Mouse (Mus musculus) midbrain, embryonic 13.5 days (tissue): ENCODE results near the gene Slc18a2. TPM values are rescaled to one million over a fixed set of nuclear protein-coding genes. Genes with fewer than 3 reads are reported as not detected.

ENCODE experiments used
- ATAC-seq: fragments of 200-750 bp; cut with Nextera tagmentation; 2 replicates; pipeline ENCODE4 v1.8.0; 2017; ENCODE audit warnings: mild to moderate bottlenecking, moderate TSS enrichment, moderate library complexity
- H3K27ac ChIP-seq: fragments of 300-500 bp; sonication (generic); 2 replicates; pipeline ENCODE4 v1.5.1; 2015; ENCODE audit warnings: inconsistent platforms, mild to moderate bottlenecking, moderate library complexity
- H3K27me3 ChIP-seq: fragments of 300-500 bp; sonication (generic); 2 replicates; pipeline ENCODE4 v1.6.1; 2015; ENCODE audit warnings: mild to moderate bottlenecking, inconsistent platforms
- H3K36me3 ChIP-seq: fragments of 300-500 bp; sonication (generic); 2 replicates; pipeline ENCODE4 v1.6.1; 2015; ENCODE audit warnings: mild to moderate bottlenecking, inconsistent platforms
- H3K4me1 ChIP-seq: fragments of 300-500 bp; sonication (generic); replicated peaks from 2 replicates; pipeline ENCODE4 v1.6.1; 2015; ENCODE audit warnings: inconsistent platforms
- H3K4me2 ChIP-seq: fragments of 300-500 bp; sonication (generic); replicated peaks from 2 replicates; pipeline ENCODE4 v1.6.1; 2015; ENCODE audit warnings: moderate library complexity, mild to moderate bottlenecking, inconsistent platforms
- H3K4me3 ChIP-seq: fragments of 300-500 bp; sonication (generic); replicated peaks from 2 replicates; pipeline ENCODE4 v1.5.1; 2015; ENCODE audit warnings: mild to moderate bottlenecking, inconsistent platforms
- H3K9ac ChIP-seq: fragments of 300-500 bp; sonication (generic); replicated peaks from 2 replicates; pipeline ENCODE4 v1.6.1; 2015; ENCODE audit warnings: mild to moderate bottlenecking, inconsistent platforms
- H3K9me3 ChIP-seq: fragments of 300-500 bp; sonication (generic); 2 replicates; pipeline ENCODE4 v1.6.1; 2016; ENCODE audit warnings: mild to moderate bottlenecking, inconsistent platforms
- WGBS: fragments of 180-500 bp; shearing (Covaris S2); methylation state at CpG from one replicate; pipeline ENCODE4 v1.1.7; 2015; 5-methylcytosine and 5-hydroxymethylcytosine counted together
- polyA plus RNA-seq: library from polyadenylated mRNA; unstranded; fragments of >200 nt; fragmentation: Nextera tagmentation; extraction: Ambion mirVana; gene quantifications from 2 replicates; pipeline ENCODE4 v1.2.1, GENCODE M21; 2015

Slc18a2 gene
- polyA plus RNA-seq, 1 experiment from 2014 or later, result 31.5 TPM

DNA sequence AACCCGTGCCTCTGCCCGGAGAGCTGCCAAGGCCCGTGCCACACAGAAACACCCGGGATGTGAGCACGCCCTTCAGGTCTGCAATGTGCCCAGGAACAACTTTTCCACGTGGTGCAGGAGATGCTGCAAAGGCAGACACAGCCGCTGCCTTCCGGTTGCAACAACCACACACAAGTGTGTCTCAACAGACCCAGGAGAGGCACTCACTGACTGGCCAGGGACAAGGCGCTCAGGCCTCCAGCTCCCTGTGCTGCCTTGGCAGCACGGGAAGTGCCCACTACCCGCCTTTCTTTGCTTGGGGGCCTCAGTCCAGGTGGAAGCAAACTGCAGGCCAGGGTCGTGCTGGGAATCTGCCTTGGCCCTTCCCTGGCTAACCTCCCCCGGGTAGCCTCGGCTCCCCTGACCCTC is 83.6 kb downstream of the Slc18a2 start:
- no peak for ATAC-seq
- H3K9me3 ChIP-seq, result no peaks in the 10 kb centered on the region
- peak overlapping the region; percentile 100 for H3K4me2 ChIP-seq
- peaks cover 40% of the 10 kb centered on the region for H3K4me1 ChIP-seq
- peak overlapping the region; percentile 89 for H3K9ac ChIP-seq
- H3K4me3 ChIP-seq, result peak overlapping the region; percentile 92
- no peak overlapping the region for H3K27ac ChIP-seq
- WGBS, result under 1% methylated on average over 14 of the region's 14 CpGs
- H3K27me3 ChIP-seq, result peaks cover 2% of the 10 kb centered on the region; the same call in 1 of the 2 replicates
- H3K36me3 ChIP-seq, result no peaks in the 10 kb centered on the region

DNA sequence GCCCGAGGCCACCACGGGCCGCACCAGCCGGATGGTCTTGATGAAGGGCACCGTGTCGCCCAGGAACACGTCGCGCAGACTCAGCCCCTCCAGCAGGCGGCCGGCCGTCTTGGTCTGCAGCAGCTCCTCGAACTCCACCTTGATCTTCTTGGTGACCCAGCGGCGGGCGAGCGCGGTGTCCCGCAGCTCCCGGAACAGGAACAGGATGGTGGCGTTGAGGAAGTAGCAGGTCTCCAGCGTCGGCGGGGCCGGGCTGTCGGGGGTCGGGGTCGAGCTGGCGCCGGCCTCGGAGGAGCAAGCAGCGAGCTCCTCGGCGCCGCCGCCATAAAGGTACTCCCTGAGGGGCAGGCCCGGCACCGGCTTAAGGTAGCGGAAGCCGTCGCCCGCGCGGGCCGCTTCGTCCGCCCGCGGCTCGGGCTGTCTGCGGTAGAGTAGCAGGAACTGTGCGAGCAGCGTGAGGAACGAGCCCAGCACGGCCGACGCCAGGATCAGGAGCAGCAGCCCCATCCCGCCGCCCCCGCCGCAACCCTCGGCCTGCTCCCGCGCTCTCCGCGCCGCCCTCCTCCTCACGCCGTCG is 84.5 kb downstream of the Slc18a2 start:
- Histone ChIP-seq H3K36me3 (no peaks in the 10 kb centered on the region), H3K9me3 (no peaks in the 10 kb centered on the region), H3K4me3 (peak overlapping the region; percentile 92), H3K27me3 (peaks cover 2% of the 10 kb centered on the region; the same call in 1 of the 2 replicates), H3K9ac (peak overlapping the region; percentile 89), H3K27ac (peak overlapping the region; percentile 93), H3K4me2 (peak overlapping the region; percentile 100), H3K4me1 (peaks cover 40% of the 10 kb centered on the region)
- under 1% methylated on average over 62 of the region's 70 CpGs for WGBS
- ATAC-seq, result peak; percentile 79

Other genes starting within 250 kb of the Slc18a2 start
- gene Shtn1, start 184.8 kb upstream of the Slc18a2 start, polyA plus RNA-seq, result 15.5 and 19.0 TPM in 2 replicates
- 0.32 and 0.40 TPM in 2 replicates for gene Vax1, start 90.8 kb upstream of the Slc18a2 start, polyA plus RNA-seq
- gene Kcnk18, start 41.7 kb upstream of the Slc18a2 start, polyA plus RNA-seq, result not detected in 2 replicates
- gene Rps12-ps3, start 61.4 kb downstream of the Slc18a2 start, polyA plus RNA-seq, result 1.7 and 6.7 TPM in 2 replicates
- gene Pdzd8, start 84.9 kb downstream of the Slc18a2 start, polyA plus RNA-seq, result 9.3 and 9.5 TPM in 2 replicates
- gene Emx2, start 197.5 kb downstream of the Slc18a2 start, polyA plus RNA-seq, result 16.3 and 20.3 TPM in 2 replicates